Mouse (Mus musculus) lung, adult 18-20 months (tissue): ENCODE data around the gene Crnkl1.
"Not testable (repeated sequence)": the region's sequence is repeated elsewhere in the genome, so short reads cannot be mapped to it uniquely, and the experiment has no call there.

Source experiments
- DNase-seq, 2 experiments: peaks; one replicate each; pipeline ENCODE4 v3.0.0; 2022; ENCODE audit warnings: mixed read lengths in 2 of 2

Crnkl1 gene

DNA sequence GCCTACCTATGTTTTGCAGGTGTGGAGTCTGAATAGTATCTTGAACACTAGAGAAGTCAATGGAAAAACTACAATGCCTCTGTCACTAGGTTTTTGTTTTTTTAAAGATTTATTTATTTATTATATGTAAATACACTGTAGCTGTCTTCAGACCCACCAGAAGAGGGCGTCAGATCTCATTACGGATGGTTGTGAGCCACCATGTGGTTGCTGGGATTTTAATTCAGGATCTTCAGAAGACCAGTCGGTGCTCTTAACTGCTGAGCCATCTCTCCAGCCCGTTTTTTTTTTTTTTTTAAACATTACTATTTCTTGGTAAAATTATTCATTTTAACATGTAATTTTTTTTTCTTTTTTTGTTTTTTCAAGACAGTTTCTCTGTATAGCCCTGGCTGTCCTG lies 28.9 kb downstream of the Crnkl1 start:
- not testable (repeated sequence) for DNase-seq

DNA sequence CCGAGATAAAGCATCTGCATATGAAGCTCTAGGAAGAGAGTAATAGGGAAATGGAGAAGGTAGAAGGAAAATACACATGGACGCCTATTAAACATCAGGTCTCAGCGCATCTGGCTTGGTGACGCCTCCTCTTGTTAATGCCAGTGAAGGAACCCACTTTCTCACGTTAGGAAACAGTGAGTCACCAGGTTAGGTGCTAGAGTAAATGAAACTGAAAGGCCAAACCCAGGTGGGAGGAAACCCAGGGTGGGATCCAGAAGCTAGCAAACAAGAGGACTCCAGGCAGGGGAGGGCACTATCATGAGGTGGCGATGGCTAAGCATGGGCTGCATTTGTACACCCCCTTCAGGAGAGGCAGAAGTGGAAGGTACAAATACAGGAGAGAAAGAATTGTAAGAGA lies 29.7 kb downstream of the Crnkl1 start:
- no peak for DNase-seq

DNA sequence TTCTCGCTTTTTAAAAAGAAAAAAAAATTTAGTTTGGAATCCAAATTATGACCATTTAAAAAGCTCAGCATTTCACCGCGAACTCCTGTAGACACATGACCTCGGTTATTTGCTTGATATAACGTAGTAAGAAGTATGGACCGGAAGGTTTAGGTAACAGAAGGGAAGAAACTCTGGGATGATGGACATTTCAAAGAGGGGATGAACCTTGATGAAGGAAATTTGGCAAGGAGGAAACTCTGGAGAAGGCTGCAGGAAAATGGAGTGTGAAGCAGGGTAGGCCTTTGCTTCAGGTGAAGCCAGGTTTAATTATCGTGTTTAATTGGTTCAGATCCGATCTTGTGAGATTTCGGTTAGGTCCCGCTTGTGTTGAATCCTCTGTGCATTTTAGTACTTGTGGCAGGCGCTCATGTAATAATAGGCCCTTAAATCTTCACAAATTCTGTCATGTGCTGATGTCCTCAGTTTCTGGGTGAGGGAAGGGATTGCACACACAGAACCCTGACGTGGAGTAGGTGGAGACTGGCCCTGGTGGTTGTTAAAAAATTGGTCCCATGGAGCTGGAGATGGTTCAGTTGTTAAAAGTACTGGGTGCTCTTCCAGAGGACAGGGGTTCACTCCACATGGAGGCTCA lies 30.7 kb downstream of the Crnkl1 start:
- DNase-seq, result no peak

DNA sequence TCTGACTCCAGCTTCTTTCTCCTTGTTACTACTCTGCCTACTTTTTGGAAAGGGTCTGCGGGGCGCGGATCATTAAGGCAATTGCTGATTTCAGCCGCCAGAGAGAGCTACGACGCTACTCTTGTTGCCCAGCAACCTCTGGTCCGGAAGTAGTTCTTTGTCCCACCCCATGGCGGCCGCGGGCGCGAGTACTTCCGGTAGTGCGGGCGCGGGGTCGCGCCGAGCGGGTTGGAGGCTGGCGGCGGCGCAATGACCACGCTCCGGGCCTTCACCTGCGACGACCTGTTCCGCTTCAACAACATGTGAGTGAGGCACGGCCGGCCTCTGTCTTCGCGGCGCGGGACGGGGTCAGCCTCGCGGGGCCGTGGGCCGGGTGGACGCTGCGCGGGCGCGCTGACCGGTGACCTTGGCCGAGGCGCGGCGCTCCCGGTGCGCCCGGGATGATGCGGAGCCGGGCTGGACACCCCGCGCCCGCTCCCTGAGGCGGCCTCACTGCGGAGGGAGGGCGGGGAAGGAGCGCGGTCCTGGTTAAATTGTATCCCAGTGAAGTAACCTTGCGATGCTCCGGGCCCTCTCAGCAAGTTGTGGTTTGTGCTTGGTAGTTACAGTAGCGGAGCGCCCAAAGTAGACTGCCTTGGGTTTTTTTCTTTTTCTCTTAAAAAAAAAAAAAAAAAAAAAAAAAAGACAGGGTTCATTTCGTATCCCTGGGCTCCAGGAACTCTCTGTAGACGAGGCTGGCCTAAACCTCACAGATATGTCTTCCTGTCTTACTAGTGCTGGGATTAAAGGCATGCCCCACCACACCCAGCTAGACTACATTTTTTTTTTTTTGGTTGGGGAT lies 31.5 kb downstream of the Crnkl1 start:
- peak; percentile 87 to 89 for DNase-seq

DNA sequence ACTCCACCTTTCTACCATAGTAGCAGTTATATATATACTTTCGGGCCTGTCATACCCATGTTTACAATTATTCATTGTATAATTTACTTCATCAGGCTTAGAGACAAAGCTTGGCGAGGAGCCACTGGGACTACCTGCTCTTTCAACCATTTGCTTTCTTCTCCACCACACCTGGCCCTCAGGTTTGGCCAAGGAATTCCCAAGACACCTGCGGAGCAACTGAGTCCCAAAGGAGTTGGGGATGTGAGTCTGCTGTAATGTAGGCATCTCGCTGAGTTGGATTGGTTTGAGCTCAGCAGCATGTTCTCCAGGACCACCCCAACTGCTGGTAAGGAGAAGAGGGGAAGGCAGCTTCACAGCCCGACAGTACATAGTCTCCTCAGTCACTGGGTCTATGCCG lies 33.0 kb downstream of the Crnkl1 start, which contains the start of gene Naa20:
Gene Naa20 (plus strand): TSS at position 239 of the 400 bp plus-strand sequence.
- DNase-seq, result no peak

DNA sequence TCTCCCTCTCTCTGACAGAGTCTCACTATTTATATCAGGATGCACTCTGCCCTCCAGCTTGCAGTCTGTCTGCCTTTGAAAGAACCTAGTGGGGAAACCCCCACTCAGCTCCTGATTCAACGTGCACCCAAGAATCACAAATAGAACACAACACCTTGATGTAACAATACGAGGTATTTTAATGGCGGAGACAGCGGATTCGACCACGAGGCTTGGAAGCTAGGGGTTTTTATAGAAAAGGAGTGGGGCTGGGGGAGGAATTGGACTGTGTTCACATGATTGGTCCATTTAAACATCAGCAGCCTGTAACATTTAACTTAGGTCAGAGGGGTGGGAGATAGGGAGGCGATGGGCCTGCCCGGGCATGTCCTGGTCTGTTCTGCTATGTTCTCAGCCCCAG lies 34.5 kb downstream of the Crnkl1 start:
- DNase-seq, result not testable (repeated sequence)

DNA sequence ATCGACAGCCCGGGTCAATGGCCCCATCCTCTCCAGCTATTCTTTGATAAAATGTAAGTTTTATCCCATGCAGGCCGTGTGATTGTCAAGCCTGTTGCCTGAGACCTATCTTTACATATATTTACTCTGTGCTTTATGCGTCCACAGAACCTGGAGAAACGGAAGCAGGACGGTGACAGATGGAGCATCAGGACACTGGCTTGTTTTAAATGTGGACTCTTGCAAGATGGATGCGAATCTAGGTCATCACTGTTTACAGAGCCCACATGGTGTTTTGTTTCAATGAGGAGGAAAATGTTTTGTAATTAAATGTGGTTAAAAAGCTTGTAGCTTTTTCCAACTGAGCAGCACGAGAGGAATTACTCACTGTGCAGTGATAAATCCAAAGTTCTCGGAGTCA lies 36.7 kb downstream of the Crnkl1 start:
- no peak for DNase-seq

DNA sequence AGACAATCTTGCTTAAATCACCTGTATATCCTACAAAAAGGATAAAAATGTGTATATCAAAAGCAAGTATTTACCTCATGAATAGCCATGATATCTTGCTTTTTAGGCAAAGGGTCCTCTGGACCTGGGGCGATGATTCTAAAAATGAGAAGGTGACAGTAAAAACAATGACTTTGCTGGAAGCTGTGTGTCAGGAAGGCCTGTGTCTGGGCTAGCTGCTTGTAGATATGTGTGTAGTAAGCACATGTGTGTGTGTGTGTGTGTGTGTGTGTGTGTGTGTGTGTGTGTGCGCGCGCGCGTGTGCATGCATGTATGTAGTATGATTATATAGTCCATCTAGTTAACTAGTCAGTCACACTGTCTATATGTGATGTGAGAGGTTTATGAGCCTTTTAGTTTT lies 41.1 kb downstream of the Crnkl1 start:
- DNase-seq, result no peak

DNA sequence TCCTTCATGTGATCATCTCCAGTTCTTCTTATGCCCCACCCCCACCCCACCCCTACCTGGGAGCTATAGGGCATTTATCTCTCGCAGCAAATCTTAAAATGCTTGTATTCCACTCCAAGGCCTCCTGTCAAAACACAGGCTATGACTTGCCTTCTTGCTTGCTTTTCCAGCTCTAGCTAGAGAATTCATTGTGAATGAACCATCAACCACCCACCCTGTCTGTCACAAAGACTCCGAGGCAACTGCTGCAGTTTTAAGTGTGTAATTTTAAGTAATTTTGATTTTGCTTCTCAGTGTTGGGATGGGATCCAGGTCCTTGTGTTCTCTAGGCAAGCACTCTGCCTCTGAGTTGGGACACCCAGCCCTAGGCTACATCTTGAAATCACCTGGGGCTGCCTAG lies 44.2 kb downstream of the Crnkl1 start:
- no peak for DNase-seq

DNA sequence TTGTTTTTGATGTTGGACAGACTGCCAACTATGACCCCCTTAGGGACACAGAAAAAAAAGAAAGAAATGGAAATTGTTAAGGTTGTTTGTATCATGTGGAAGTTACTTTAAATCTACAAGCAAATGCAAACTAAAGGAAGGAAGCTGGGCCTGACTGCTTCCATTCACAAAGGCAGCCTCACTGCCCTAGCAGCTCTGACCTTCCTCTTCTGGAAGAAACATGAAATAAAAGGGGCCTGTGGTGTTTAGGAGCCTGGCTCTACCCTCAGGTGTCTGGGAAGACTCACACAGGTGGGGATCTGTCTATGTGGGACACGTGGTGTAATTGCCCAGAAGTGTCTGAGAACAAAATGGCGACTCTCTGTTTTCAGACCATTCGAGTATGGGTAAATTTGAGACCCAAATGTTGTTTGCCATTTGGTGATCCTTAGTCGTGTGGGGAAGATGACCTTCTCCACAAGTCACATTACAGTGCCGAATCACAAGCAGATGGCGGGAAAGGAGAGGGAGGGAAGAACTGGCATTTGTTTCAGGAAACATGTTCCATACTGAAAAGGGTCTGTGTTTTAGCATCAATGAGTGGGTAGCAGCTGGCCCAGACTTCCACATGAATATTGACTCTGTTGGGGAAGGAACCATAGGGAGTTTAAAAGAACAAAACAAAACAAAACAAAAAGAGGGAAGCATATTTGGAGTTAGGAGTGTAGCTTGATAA lies 45.9 kb downstream of the Crnkl1 start:
- DNase-seq, result no peak

DNA sequence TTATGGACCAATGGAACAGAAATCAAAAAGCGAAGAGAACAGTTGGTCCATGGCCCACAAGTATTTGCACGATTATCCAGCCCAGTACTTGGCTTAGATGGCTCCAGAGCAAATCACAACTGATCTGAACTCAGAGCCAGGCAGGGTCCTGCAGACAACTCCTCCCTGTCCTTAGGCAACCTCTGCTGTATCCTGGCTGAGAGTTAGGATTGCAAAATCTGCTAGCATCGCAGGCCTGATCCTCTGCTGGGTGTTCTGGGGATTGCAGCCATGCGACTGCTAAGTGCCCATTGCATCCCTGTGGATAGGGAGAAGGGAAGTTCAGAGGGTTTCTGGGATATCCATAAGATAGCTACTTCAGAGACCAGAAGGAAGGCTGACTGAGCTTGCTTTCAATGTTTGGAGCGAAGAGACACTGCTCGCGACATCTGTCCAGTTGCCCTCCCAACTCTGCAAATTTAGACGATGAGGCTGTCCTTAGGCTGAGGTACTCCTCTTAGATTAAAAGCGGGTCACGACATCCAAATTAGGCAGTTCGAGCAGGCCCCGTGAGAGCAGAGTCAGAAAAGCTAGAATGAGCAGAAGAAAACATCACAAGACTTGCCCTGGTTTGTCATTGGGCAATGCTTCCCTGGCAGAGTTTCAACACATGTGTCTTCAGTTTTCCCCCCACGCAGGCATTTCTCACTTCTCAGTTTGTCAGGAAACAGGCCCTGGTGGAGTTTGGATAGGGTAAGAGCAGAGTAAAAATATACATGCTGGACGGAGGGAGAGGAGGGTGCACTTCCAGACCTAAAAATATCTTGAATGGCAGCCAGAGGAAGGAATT lies 46.7 kb downstream of the Crnkl1 start:
- peak; percentile 72 to 74 for DNase-seq

DNA sequence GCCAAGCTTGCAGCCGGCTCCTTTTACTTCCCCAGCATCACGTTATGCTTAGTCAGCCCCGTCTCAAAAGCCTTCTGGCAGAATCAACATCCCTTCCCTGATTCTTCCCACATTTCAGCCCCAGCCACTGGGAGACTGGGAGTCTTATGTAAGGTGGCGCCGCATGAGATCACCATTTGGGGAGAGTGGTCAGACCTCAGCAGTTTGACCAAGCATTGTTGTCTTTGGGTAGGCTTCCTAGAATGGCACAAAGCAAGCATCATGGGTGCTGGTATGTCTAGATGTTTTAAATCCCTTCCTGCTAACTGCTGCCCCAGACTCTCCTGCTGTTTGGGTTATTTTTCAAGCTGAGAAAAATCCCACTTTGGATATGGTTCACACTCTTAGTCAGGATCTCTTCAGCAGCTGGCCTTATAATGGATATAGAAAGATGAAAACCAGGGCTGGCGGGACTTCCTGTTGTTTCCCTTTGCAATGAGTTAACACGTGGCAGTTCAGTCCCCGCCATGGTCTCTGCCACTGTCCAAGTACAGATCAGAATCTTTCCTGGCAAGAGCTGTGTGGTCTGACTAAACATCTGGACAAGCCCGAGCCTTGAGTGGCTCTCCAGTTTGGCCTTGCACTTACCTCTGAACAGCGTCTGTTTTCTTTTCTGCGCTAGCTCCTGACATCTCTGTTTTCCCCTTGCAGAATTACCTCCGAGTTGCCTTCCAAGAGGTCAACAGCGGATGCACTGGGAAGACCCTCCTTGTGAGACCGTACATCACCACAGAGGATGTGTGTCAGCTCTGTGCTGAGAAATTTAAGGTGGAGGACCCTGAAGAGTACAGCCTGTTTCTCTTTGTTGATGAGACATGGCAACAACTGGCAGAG lies 49.7 kb downstream of the Crnkl1 start:
- peak in 1 of 2 experiments; percentile 48 for DNase-seq

DNA sequence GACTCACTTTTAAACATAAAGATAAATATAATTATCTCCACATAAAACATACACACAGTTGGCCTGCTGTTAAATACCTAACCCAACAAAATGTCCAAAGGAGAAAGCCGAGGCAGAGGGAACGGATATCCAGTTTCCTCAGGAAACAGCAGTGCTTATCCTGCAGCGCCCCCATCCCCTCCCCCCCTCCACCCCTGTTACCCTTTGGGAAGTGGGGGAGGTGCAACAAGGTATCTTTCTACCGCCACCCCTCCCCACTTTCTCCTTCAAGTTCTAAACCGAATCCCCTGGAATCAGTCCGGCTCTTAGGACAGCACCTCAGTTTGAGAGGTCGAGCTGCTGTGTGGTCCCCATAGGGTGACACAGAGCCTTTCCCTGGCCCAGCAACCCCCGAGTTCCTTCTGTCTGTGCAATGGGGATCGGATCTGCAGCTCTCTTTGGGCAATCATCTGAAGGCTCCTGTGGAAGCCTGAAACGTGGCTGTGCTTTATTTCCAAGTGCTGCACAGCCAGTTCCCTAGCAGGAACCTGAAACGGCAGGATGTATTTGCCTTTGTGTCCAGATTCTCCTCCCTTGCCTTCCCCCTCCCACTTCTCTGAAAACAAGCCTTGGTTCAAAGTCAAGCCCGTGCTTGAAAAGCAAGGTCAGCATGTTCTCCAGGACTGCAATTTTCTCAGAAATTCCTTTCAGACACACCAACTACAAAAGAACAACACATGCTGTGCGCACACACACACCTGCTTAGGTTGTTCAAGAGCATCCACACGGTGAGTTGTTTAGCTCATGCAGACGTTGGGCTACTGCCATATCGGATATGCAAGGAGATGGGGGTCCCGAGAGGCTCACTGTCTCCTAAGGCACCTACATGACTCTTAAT lies 50.5 kb downstream of the Crnkl1 start:
- no peak for DNase-seq

DNA sequence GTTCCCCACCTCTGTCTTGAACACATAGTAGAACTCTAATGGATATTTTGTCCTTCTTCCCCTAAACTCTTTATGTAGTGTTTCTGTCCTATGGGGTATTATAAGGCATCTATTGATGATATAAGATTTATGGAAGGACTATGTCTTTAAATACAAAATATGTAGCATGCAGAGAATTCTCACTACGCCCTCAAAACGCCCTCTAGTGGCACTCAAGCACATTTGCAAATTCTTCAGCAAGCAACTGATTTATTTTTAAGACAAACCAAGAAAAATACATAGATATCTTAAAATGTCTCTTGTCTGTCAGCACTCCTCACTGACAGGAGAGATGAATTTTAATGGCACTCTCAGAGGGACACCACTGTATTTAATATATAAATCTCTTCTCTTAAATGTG lies 52.4 kb downstream of the Crnkl1 start:
- no peak for DNase-seq

DNA sequence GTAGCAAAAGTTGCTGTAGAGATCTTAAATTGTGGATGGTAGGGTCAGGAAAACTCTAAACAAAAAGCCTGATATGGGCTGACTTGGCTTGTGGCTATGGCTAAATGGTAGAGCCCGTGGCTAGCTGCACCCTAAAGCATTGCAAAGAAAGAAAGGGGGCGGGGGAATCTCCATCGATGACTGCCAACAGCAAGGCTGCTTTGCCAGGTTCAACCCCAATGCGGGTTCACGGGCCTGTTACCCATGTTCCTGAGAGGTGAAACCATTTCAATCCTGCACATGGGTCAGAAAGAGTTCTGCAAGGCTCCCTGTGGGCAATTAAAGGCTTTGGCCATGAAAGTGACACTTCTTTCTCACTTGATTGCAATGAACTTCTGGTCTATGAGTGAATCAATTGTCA lies 52.9 kb downstream of the Crnkl1 start:
- no peak for DNase-seq

DNA sequence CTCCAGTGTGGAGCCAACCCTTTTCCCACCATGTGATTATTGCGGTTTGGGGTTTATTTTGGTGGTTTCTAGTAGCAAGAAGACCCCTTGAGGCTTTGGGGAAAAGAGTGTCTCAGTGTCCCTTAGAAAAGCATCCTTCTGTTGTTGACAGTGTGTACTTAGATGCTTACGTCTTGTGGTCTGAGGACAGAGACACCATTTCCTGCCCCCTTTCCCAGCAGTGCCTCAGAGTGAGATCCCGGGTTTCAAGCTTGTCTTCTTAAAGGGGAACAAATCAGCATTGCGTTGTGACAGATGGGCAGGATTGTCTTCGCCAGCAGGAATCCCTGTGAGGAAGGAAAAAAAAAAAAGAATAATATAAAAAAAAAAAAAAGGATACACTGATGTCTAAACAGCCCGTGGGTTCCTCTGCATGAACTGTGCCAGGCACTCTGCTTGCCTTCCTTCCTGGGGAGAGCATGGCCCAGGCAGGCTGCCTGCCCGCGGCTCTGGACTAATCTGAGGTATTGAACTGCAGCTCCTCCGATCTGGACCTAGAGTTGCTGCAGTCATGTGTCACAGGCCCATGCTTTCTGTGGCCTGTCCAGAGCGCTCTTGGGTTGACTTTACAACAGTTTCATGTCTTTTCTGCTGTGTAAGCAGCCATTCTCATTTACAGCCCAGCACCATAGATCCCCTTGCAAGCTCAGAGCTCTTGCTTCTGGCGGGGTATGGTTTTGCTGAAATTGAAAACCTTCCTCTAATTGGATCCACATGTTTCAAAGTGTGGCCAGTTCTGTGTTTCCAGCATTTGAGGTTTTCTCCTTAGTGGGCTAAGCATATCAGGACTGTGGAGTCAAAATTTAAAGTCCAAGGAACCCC lies 53.7 kb downstream of the Crnkl1 start:
- DNase-seq, result no peak

DNA sequence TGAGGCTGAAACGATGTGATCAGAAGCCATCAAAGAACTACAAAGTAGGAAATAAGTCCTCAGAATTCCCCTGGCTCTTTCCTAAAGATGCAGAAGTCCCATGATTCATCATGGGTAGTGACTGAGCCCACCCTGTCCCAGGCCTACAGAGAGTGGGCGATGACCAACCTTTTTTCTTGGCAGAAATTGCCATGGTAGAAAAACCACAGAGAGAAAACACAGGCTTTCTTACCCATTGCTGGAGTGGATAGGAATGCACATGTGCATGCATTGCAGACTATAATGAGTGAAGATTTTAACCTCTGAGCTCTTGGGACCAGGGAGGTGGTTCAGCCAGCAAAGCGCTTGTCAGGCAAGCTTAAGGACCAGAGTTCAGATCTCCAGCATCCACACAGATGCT lies 57.6 kb downstream of the Crnkl1 start:
- no peak for DNase-seq

DNA sequence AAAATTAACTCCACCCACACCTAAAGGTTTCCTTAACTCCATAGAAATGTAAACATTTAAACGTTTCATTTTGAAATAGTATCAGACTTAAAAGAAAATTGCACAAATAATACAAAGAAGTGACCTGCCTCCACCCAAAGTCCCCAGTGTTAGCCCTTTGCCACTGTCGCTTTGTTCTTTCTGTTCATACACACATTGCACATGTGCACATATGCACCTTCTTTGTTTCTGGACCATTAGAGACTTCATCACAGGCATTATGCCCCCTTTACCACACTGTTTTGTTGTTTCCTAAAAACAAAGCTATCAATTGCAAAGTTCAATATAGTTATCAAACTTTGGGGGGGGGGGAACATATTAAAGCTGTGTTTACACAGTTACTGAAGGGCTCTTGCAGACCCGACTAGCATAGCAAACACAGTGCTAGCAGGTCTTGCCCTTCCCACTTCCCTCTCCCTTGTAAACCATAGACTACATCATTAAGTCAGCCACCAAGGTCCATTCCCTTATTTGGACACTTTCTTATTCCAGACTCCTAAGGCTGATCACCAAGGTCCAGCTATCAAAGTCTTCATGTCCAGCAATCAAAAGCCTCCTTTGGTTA lies 59.8 kb downstream of the Crnkl1 start:
- no peak for DNase-seq

DNA sequence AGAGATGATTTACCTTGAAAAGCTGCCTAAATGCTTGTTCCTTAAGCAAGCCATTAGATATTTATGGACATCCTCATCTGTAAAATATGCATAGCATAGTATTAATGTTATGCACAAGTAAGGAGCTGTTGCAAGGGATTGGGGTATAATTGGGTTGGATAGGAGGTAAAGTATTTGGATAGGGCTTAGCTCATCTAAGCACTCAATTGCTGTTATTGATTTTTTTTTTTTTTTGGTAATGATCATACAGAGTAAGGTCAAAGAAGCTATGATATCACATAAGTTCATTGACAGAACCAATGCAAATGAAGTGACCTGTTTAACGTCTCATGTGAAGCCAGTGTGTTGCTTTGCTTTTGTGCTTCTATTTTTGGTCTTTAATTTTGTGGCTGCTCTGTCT lies 60.9 kb downstream of the Crnkl1 start:
- no peak for DNase-seq
